Mouse (Mus musculus) kidney, adult 2 months (tissue): Measurements from ENCODE around the gene Ints13.

Experiments
- CTCF ChIP-seq: fragments of 200-500 bp; conservative IDR thresholded peaks from 2 replicates; pipeline ENCODE4 v1.5.1; 2011; ENCODE audit warnings: low read depth, mild to moderate bottlenecking, control low read depth, low read length, moderate library complexity, mixed read lengths; ENCODE audit not compliant: insufficient read depth, insufficient read length
- POLR2A ChIP-seq: fragments of 200-500 bp; IDR thresholded peaks from one replicate; pipeline ENCODE4 v1.6.1; 2011; ENCODE audit warnings: low read depth, low read length, control low read depth

DNA sequence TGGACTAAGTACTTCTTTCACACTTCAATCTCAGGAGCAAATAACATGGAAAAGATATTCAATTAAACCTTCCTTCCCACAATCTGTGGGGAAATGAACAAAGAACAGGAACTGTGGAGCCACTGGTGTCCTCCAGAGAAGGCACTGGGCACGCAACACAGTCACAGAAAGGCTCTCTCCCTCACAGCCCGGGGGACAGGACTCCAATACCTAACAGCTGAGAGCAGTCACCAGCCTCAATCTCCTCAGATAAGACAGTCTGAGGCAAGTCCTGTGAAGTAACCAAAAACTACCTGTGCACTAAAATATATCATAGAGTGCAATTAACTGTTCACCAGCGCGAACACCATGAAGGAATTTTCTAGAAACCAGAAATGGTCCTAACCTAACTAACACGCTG, 76.9 kb downstream of the Ints13 start:
- TF ChIP-seq CTCF, result no peak
- no peak for TF ChIP-seq POLR2A
